Mouse (Mus musculus): ENCODE results near the gene Clcf1. TPM values are rescaled to one million over a fixed set of nuclear protein-coding genes. Genes with fewer than 3 reads are reported as not detected.

Clcf1 gene
- polyA plus RNA-seq, 1 experiment from 2014 or later: 8.0 TPM

DNA sequence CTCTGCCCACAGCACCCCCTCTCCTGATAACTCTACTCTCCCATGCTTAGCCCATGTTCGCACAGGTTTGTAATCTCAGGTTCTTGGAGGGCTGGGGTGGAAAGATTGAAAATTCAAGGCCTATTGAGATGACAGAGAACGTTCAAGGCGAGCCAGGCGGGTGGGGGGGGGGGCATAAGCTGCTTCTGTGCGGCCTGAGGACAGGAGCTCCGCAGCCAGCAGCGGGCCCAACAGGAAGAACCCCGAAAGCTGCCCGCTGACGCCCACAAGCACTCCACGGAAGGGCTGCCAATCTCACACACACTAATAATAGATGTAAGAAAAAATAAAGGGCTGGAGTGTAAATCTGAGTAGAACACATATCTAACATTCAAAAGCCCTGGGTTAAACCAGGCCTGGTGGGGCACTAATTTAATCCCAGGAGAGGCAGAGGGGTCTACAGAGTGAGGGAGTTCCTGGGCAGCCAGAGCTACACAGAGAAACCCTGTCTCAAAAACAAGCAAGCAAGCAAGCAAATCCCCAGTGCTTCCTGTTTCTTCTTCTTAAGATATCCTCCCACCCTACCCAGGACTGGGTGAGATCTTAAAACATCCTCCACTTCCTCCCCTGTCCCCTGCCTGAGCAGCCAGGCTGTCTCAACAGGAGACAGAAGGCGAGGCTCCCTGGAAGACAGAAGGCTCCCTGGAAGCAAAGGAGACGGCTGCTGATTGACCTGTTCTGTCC, 10.3 kb upstream of the Clcf1 start:
- H3K9me3 ChIP-seq (ENCODE audit: low read length): no peaks in the 10 kb centered on the region
- TF ChIP-seq EP300 (IDR thresholded peaks at IDR 0.05): peak; percentile 49
- no peak for TF ChIP-seq CTCF (IDR thresholded peaks at IDR 0.05)
- peak overlapping the region; percentile 69 for H3K27ac ChIP-seq (ENCODE audit: low read length)
- no peaks in the 10 kb centered on the region for H3K27me3 ChIP-seq (replicated peaks; ENCODE audit: insufficient read depth, low read length)
- DNase-seq (ENCODE audit: low spot score): peak; percentile 51
- no peak overlapping the region for H3K9ac ChIP-seq (replicated peaks; ENCODE audit: low read depth)
- H3K4me3 ChIP-seq (ENCODE audit: low read depth, low read length): no peak overlapping the region
- H3K36me3 ChIP-seq (ENCODE audit: insufficient read depth, low read length): no peaks in the 10 kb centered on the region
- no peak overlapping the region for H3K4me2 ChIP-seq (replicated peaks; ENCODE audit: low read depth, low read length)
- no peaks in the 10 kb centered on the region; the same call in 1 of the 2 replicates for H3K4me1 ChIP-seq (ENCODE audit: insufficient read depth, low read depth, low read length)
- 51% methylated on average over 13 of the region's 13 CpGs for whole genome bisulfite sequencing
- ATAC-seq: peak; percentile 38

DNA sequence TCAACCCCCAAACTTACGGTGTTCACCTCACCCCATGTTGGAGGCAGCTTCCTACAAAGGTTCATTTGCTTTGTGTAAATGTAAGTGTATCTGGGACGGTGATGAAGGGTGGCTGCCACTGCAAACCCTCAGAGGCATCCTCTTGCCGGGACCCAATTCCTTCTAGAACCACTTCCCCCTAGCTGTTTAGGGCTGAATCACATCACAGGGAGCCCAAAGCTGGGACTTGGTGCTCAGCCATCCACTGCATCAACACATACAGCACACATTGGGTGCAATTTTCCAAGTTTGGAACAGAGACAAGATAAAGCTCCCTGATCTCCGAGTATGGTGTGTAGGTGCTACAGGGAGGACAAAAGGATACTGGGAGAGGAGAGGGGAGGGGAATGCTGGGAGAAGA, 9.1 kb upstream of the Clcf1 start:
- H3K27ac ChIP-seq (ENCODE audit: low read length): no peak overlapping the region
- 62% methylated on average over 3 of the region's 4 CpGs for WGBS
- H3K36me3 ChIP-seq (ENCODE audit: insufficient read depth, low read length): no peaks in the 10 kb centered on the region
- no peak overlapping the region for H3K9ac ChIP-seq (replicated peaks; ENCODE audit: low read depth)
- DNase-seq (ENCODE audit: low spot score) (no peak), ATAC-seq (no peak)
- H3K27me3 ChIP-seq (replicated peaks; ENCODE audit: insufficient read depth, low read length): no peaks in the 10 kb centered on the region
- H3K9me3 ChIP-seq (ENCODE audit: low read length): no peaks in the 10 kb centered on the region
- no peak overlapping the region for H3K4me3 ChIP-seq (ENCODE audit: low read depth, low read length)
- no peak overlapping the region for H3K4me2 ChIP-seq (replicated peaks; ENCODE audit: low read depth, low read length)
- H3K4me1 ChIP-seq (ENCODE audit: insufficient read depth, low read depth, low read length): no peaks in the 10 kb centered on the region; the same call in 1 of the 2 replicates
- TF ChIP-seq CTCF (IDR thresholded peaks at IDR 0.05) (peak; percentile 37), EP300 (IDR thresholded peaks at IDR 0.05) (no peak)

DNA sequence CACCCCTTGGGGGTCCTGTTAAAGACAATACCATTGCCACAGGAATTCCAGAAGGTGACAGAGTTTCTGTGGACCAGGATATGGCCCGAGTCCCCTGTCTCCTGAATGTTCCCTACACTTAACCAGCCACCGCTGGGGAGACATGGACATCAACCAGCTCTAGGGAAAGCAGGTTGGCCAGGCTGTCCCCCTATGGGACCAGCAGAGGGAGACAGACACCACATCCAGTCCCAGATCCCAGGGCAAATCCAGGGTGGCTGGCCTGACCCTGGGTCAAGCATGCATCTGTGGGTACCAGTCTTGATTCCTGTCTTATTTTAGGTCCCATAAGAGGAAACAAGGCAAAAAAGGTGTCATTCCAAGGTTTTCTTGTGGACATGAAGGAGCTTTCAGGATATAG, 7.1 kb upstream of the Clcf1 start:
- Histone ChIP-seq H3K4me2 (replicated peaks; ENCODE audit: low read depth, low read length) (no peak overlapping the region), H3K36me3 (ENCODE audit: insufficient read depth, low read length) (no peaks in the 10 kb centered on the region), H3K27me3 (replicated peaks; ENCODE audit: insufficient read depth, low read length) (no peaks in the 10 kb centered on the region), H3K4me1 (ENCODE audit: insufficient read depth, low read depth, low read length) (no peaks in the 10 kb centered on the region; the same call in 1 of the 2 replicates), H3K9me3 (ENCODE audit: low read length) (no peaks in the 10 kb centered on the region), H3K4me3 (ENCODE audit: low read depth, low read length) (no peak overlapping the region), H3K9ac (replicated peaks; ENCODE audit: low read depth) (no peak overlapping the region), H3K27ac (ENCODE audit: low read length) (no peak overlapping the region)
- DNase-seq (ENCODE audit: low spot score) (peak; percentile 87), ATAC-seq (peak; percentile 75)
- TF ChIP-seq CTCF (IDR thresholded peaks at IDR 0.05): peak; percentile 100
- TF ChIP-seq EP300 (IDR thresholded peaks at IDR 0.05): no peak
- WGBS: 0% methylated on average over 2 of the region's 2 CpGs

DNA sequence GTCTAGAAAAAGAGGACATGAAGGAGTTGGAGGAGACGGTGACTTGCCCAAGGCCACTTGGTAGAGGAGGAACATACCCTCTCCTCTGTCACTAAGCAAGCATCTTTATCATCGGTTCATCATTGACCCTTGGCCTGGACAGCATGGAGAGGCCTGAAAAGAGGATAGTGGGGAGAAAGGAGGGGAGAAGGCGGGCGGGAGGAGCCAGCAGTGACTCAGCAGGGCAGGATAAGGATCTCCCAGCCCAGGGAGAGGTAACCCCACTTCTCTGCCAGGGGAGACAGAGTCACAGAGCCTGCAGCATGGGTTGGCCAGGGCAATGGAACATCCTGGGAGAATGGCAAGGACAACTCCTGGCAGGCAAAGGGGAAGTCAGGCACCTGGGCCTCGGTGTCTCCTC, 5.5 kb upstream of the Clcf1 start:
- WGBS: 54% methylated on average over 5 of the region's 5 CpGs

DNA sequence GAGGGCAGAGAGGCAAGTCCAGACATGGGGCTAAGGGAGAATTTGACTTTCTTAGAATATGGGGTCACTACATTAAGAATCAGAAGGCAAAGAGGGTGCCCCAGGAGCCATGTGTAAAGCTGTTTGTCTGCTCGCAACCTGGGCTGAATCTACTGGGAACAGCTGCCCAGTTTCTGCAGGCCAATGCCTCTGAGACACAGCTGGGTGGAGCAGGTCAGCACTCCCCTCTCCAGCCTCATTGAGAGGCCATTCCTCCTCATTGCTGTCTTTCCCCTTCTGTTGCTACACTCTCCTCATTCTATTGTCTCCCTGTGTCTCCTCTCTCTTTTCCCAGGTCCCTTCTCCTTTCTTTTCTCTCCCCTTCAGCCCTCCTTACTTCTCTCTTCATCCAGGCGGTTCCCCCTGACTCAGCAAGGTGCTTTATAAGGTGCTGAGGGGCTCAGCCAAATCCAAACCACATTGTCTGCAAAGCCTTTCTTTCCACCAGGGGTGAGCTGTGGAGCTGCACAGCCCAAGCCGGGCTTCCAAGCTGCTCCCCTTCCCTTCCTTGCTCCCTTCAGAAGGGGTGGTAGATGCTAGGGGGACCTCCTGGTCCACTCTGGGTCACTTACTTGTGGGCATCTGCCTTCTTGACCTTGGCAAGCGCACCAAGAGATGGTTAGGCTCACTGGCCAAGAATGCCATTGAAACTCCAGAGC, 2.0 kb upstream of the Clcf1 start:
- DNase-seq (ENCODE audit: low spot score) (no peak), ATAC-seq (no peak)
- Histone ChIP-seq H3K4me2 (replicated peaks; ENCODE audit: low read depth, low read length) (no peak overlapping the region), H3K4me3 (ENCODE audit: low read depth, low read length) (no peak overlapping the region), H3K36me3 (ENCODE audit: insufficient read depth, low read length) (no peaks in the 10 kb centered on the region), H3K27ac (ENCODE audit: low read length) (no peak overlapping the region), H3K9ac (replicated peaks; ENCODE audit: low read depth) (no peak overlapping the region), H3K27me3 (replicated peaks; ENCODE audit: insufficient read depth, low read length) (no peaks in the 10 kb centered on the region), H3K4me1 (ENCODE audit: insufficient read depth, low read depth, low read length) (peaks cover 17% of the 10 kb centered on the region), H3K9me3 (ENCODE audit: low read length) (no peaks in the 10 kb centered on the region)
- TF ChIP-seq EP300 (IDR thresholded peaks at IDR 0.05) (no peak), CTCF (IDR thresholded peaks at IDR 0.05) (no peak)
- WGBS: 70% methylated on average over 4 of the region's 4 CpGs

More for the DNA sequence above, 5.5 kb upstream of the Clcf1 start:
- H3K27ac ChIP-seq (ENCODE audit: low read length): no peak overlapping the region
- H3K4me2 ChIP-seq (replicated peaks; ENCODE audit: low read depth, low read length): no peak overlapping the region
- no peaks in the 10 kb centered on the region for H3K36me3 ChIP-seq (ENCODE audit: insufficient read depth, low read length)
- TF ChIP-seq CTCF (IDR thresholded peaks at IDR 0.05) (no peak), EP300 (IDR thresholded peaks at IDR 0.05) (no peak)
- ATAC-seq (no peak), DNase-seq (ENCODE audit: low spot score) (no peak)
- H3K4me3 ChIP-seq (ENCODE audit: low read depth, low read length): no peak overlapping the region
- H3K27me3 ChIP-seq (replicated peaks; ENCODE audit: insufficient read depth, low read length): no peaks in the 10 kb centered on the region
- H3K9me3 ChIP-seq (ENCODE audit: low read length): no peaks in the 10 kb centered on the region
- H3K9ac ChIP-seq (replicated peaks; ENCODE audit: low read depth): no peak overlapping the region
- peaks cover 7% of the 10 kb centered on the region for H3K4me1 ChIP-seq (ENCODE audit: insufficient read depth, low read depth, low read length)

DNA sequence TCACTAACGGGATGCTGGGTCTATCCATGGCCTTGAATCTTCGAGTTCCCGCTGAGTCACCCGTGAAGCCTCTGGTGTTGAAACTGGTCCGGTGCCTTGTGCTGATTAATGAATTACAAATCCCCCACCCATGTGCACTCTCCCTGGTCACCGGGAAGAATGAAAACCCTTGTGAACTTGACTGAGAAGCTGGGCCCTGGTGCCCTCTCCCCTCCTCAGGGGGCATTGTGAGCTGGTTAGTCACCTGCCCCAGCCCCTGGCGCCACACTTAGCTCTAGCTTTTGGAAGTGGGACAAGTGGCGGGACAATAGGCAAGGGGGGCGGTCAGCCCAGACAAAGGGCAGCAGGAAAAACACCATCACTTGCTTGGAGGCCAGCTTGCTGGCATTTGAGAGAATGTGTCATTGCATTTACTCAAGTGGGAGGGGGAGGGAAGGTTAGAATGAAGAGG, 489 bp upstream of the Clcf1 start:
- Histone ChIP-seq H3K4me1 (ENCODE audit: insufficient read depth, low read depth, low read length) (peaks cover 21% of the 10 kb centered on the region), H3K4me2 (replicated peaks; ENCODE audit: low read depth, low read length) (peak overlapping the region; percentile 99), H3K36me3 (ENCODE audit: insufficient read depth, low read length) (no peaks in the 10 kb centered on the region), H3K4me3 (ENCODE audit: low read depth, low read length) (peak overlapping the region; percentile 79; the same call in 1 of the 2 replicates), H3K27me3 (replicated peaks; ENCODE audit: insufficient read depth, low read length) (no peaks in the 10 kb centered on the region), H3K9me3 (ENCODE audit: low read length) (no peaks in the 10 kb centered on the region), H3K9ac (replicated peaks; ENCODE audit: low read depth) (peak overlapping the region; percentile 90; the same call in 1 of the 2 replicates), H3K27ac (ENCODE audit: low read length) (peak overlapping the region; percentile 90)
- TF ChIP-seq EP300 (IDR thresholded peaks at IDR 0.05) (peak; percentile 42), CTCF (IDR thresholded peaks at IDR 0.05) (no peak)
- ATAC-seq: peak; percentile 68
- 13% methylated on average over 9 of the region's 9 CpGs for WGBS
- peak; percentile 88 for DNase-seq (ENCODE audit: low spot score)
